Mouse (Mus musculus): Measurements from ENCODE around the gene Tapbpl. TPM values are rescaled to one million over a fixed set of nuclear protein-coding genes. Genes with fewer than 3 reads are reported as not detected.

Tapbpl gene
- polyA plus RNA-seq, 1 experiment = 33.4 TPM

GRCm38 (mm10) chr6:125192841-125193240, 38.8 kb downstream of the Tapbpl start:
- WGBS = 24% methylated on average over 5 of the region's 5 CpGs
- Histone ChIP-seq H3K4me1 (ENCODE audit: control insufficient read depth, insufficient read depth, low read length) (no peaks in the 10 kb centered on the region; the same call in 1 of the 2 replicates), H3K4me3 (replicated peaks; ENCODE audit: extremely low read depth, low read depth, low read length) (peak overlapping the region; percentile 89)
- DNase-seq = no peak
- TF ChIP-seq POLR2A (IDR thresholded peaks at IDR 0.05; ENCODE audit: borderline replicate concordance, extremely low read depth, low read depth, low read length) = no peak

DNA sequence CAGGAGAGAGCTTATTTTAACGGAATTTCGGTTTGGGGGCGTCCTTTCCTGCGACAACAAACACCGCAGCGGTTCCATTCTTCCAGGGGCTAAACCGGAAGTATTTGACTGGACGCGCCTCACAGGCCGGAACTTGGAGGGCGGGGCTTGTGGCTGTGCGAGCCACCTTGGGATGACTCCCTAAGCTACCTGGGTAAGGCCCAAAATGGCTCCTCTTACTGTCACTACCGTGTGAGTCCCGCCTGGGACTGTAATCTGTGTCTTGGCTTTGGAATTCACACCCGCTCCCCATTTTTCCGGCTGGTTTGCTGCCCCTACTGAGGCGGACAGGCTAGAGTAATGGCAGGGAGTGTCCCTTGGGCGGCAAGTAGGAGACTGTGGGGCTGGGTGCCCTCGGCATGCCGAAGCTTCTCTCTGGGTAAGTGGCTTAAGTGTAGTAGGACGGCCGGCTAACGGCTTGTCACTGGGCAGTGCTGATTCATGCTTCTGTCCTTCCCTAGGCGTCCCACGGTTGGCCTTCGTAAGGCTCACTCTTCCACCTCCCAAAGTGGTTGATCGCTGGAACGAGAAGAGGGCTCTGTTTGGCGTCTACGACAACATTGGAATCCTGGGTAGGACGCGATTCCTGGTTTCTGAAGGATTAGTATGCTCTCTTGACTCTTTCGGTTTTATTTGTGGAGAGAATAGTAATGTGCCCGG, 39.5 kb downstream of the Tapbpl start:
- under 1% methylated on average over 34 of the region's 34 CpGs for WGBS
- no peaks in the 10 kb centered on the region; the same call in 1 of the 2 replicates for H3K4me1 ChIP-seq (ENCODE audit: control insufficient read depth, insufficient read depth, low read length)
- TF ChIP-seq POLR2A (IDR thresholded peaks at IDR 0.05; ENCODE audit: borderline replicate concordance, extremely low read depth, low read depth, low read length) (peak; percentile 46; the same call in 1 of the 2 replicates), CTCF (IDR thresholded peaks at IDR 0.05; ENCODE audit: insufficient read depth, low read length) (no peak)

GRCm38 (mm10) chr6:125191332-125192015, 40.2 kb downstream of the Tapbpl start, which contains the start of the genes Ncapd2 and Mrpl51:
TSS of gene Ncapd2 (minus strand) at chr6:125191701.
TSS of gene Mrpl51 (plus strand) at chr6:125191801.
- peak; percentile 93 for DNase-seq
- TF ChIP-seq POLR2A (IDR thresholded peaks at IDR 0.05; ENCODE audit: borderline replicate concordance, extremely low read depth, low read depth, low read length) = peak; percentile 34; the same call in 1 of the 2 replicates
- TF ChIP-seq CTCF (IDR thresholded peaks at IDR 0.05; ENCODE audit: insufficient read depth, low read length) = no peak
- H3K4me1 ChIP-seq (ENCODE audit: control insufficient read depth, insufficient read depth, low read length) = no peaks in the 10 kb centered on the region; the same call in 1 of the 2 replicates
- under 1% methylated on average over 54 of the region's 54 CpGs for WGBS
- H3K4me3 ChIP-seq (replicated peaks; ENCODE audit: extremely low read depth, low read depth, low read length) = peak within 1 kb of the TSS; percentile 89

More for the DNA sequence above, 39.5 kb downstream of the Tapbpl start:
- peak; percentile 89 for DNase-seq
- H3K4me3 ChIP-seq (replicated peaks; ENCODE audit: extremely low read depth, low read depth, low read length) = peak overlapping the region; percentile 89

GRCm38 (mm10) chr6:125190816-125191215, 40.8 kb downstream of the Tapbpl start:
- no peak overlapping the region for H3K4me3 ChIP-seq (replicated peaks; ENCODE audit: extremely low read depth, low read depth, low read length)
- DNase-seq = no peak
- TF ChIP-seq CTCF (IDR thresholded peaks at IDR 0.05; ENCODE audit: insufficient read depth, low read length) (no peak), POLR2A (IDR thresholded peaks at IDR 0.05; ENCODE audit: borderline replicate concordance, extremely low read depth, low read depth, low read length) (no peak)
- no peaks in the 10 kb centered on the region; the same call in 1 of the 2 replicates for H3K4me1 ChIP-seq (ENCODE audit: control insufficient read depth, insufficient read depth, low read length)

GRCm38 (mm10) chr6:125186203-125186602, 45.5 kb downstream of the Tapbpl start:
- no peak for TF ChIP-seq POLR2A (IDR thresholded peaks at IDR 0.05; ENCODE audit: borderline replicate concordance, extremely low read depth, low read depth, low read length)
- no peak for TF ChIP-seq CTCF (IDR thresholded peaks at IDR 0.05; ENCODE audit: insufficient read depth, low read length)
- Histone ChIP-seq H3K4me1 (ENCODE audit: control insufficient read depth, insufficient read depth, low read length) (no peaks in the 10 kb centered on the region; the same call in 1 of the 2 replicates), H3K4me3 (replicated peaks; ENCODE audit: extremely low read depth, low read depth, low read length) (no peak overlapping the region)
- WGBS = 93% methylated on average over 10 of the region's 10 CpGs
- no peak for DNase-seq

- Histone ChIP-seq H3K4me1 (ENCODE audit: control insufficient read depth, insufficient read depth, low read length) (no peaks in the 10 kb centered on the region), H3K4me3 (replicated peaks; ENCODE audit: extremely low read depth, low read depth, low read length) (no peak overlapping the region)
- DNase-seq = no peak
- TF ChIP-seq POLR2A (IDR thresholded peaks at IDR 0.05; ENCODE audit: borderline replicate concordance, extremely low read depth, low read depth, low read length) (no peak), CTCF (IDR thresholded peaks at IDR 0.05; ENCODE audit: insufficient read depth, low read length) (no peak)
- WGBS = 59% methylated on average over 5 of the region's 5 CpGs
Measured at GRCm38 (mm10) chr6:125182133-125182532, 49.5 kb downstream of the Tapbpl start.

DNA sequence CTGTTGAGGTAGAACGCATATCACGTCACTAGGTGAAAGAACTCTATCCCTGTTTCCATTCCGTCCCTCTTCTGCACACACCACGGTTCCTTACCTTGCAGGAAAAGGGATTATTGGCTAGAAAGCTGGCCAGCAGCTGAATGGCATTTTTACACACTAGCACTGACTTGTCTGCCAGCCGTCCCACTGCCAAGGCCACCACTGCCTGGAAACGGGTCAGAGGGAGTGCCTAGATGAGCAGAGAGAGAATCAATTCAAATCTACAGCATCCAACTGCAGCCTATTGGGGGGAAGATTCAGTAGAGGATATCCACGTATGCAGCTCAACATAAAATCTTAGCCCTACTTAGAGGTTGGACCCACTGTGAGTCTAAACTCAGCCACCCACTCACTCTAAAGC, 52.1 kb downstream of the Tapbpl start:
- WGBS = 91% methylated on average over 7 of the region's 7 CpGs
- DNase-seq = no peak
- TF ChIP-seq POLR2A (IDR thresholded peaks at IDR 0.05; ENCODE audit: borderline replicate concordance, extremely low read depth, low read depth, low read length) (no peak), CTCF (IDR thresholded peaks at IDR 0.05; ENCODE audit: insufficient read depth, low read length) (no peak)
- Histone ChIP-seq H3K4me3 (replicated peaks; ENCODE audit: extremely low read depth, low read depth, low read length) (no peak overlapping the region), H3K4me1 (ENCODE audit: control insufficient read depth, insufficient read depth, low read length) (no peaks in the 10 kb centered on the region)

DNA sequence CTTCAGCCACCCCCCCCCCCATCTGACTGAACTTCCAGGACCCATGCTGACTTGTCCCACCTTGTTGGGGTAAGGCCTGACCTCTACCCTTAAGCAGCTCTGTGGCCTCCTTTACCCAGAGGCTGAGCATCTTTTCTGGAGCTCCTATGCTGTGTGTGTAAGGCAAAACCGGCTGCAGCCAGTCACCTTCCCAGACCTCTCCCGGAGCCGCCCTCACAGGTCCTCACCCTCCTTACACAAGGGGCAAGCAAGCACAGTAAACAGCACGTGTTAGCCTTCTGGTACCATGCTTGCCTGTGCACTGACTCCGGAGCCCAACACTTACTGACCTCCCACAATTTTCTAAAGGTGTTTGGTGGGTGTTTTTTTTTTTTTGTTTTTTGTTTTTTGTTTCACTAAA, 56.2 kb downstream of the Tapbpl start:
- WGBS = 88% methylated on average over 5 of the region's 5 CpGs
- Histone ChIP-seq H3K4me3 (replicated peaks; ENCODE audit: extremely low read depth, low read depth, low read length) (no peak overlapping the region), H3K4me1 (ENCODE audit: control insufficient read depth, insufficient read depth, low read length) (no peaks in the 10 kb centered on the region)
- TF ChIP-seq POLR2A (IDR thresholded peaks at IDR 0.05; ENCODE audit: borderline replicate concordance, extremely low read depth, low read depth, low read length) (no peak), CTCF (IDR thresholded peaks at IDR 0.05; ENCODE audit: insufficient read depth, low read length) (no peak)
- no peak for DNase-seq

Other genes with a start within 250 kb of the Tapbpl start
- gene Pianp, start 235.2 kb downstream of the Tapbpl start, polyA plus RNA-seq (2012; rRNA removed) = 1.4 and 2.2 TPM in 2 replicates
- gene Zfp384, start 222.7 kb downstream of the Tapbpl start, polyA plus RNA-seq (2012; rRNA removed) = 44.8 and 48.4 TPM in 2 replicates
- gene Ing4, start 192.1 kb downstream of the Tapbpl start, polyA plus RNA-seq (2012; rRNA removed) = 30.3 and 50.5 TPM in 2 replicates
- 23.7 TPM in 2 replicates for gene Acrbp, start 182.2 kb downstream of the Tapbpl start, polyA plus RNA-seq (2012; rRNA removed)
- 6.5 and 13.9 TPM in 2 replicates for gene Lpar5, start 163.9 kb downstream of the Tapbpl start, polyA plus RNA-seq (2012; rRNA removed)
- gene Chd4, start 135.9 kb downstream of the Tapbpl start, polyA plus RNA-seq (2012; rRNA removed) = 108 and 129 TPM in 2 replicates
- gene Nop2, start 100.0 kb downstream of the Tapbpl start, polyA plus RNA-seq (2012; rRNA removed) = 10.1 and 13.6 TPM in 2 replicates
- gene Iffo1, start 86.6 kb downstream of the Tapbpl start, polyA plus RNA-seq (2012; rRNA removed) = 45.0 and 51.0 TPM in 2 replicates
- gene Gapdh, start 65.4 kb downstream of the Tapbpl start, polyA plus RNA-seq (2012; rRNA removed) = 1,317 and 1,826 TPM in 2 replicates
- 15.5 and 34.2 TPM in 2 replicates for gene Ncapd2, start 40.2 kb downstream of the Tapbpl start, polyA plus RNA-seq (2012; rRNA removed)
- 30.1 and 39.4 TPM in 2 replicates for gene Mrpl51, start 40.1 kb downstream of the Tapbpl start, polyA plus RNA-seq (2012; rRNA removed)
- gene Vamp1, start 16.3 kb downstream of the Tapbpl start, polyA plus RNA-seq (2012; rRNA removed) = 12.5 and 22.0 TPM in 2 replicates
- gene Cd27, start 5.2 kb upstream of the Tapbpl start, polyA plus RNA-seq (2012; rRNA removed) = 8.1 and 9.8 TPM in 2 replicates
- 0.17 and 0.19 TPM in 2 replicates for gene Tuba3a, start 54.2 kb upstream of the Tapbpl start, polyA plus RNA-seq (2012; rRNA removed)
- gene Ltbr, start 82.0 kb upstream of the Tapbpl start, polyA plus RNA-seq (2012; rRNA removed) = 107 and 116 TPM in 2 replicates
- gene Scnn1a, start 88.8 kb upstream of the Tapbpl start, polyA plus RNA-seq (2012; rRNA removed) = 245 and 249 TPM in 2 replicates
- gene Tnfrsf1a, start 117.5 kb upstream of the Tapbpl start, polyA plus RNA-seq (2012; rRNA removed) = 186 and 200 TPM in 2 replicates
- gene Plekhg6, start 148.9 kb upstream of the Tapbpl start, polyA plus RNA-seq (2012; rRNA removed) = 1.3 and 2.6 TPM in 2 replicates

Measured in lung, adult 2 months (tissue).